Mouse (Mus musculus) heart, embryonic 10.5 days (tissue): Measurements from ENCODE around the gene Nsfl1c. TPM values are rescaled to one million over a fixed set of nuclear protein-coding genes. Genes with fewer than 3 reads are reported as not detected.

Experiments
- polyA plus RNA-seq: library from polyadenylated mRNA; unstranded; fragments of >200 nt; fragmentation: Nextera tagmentation; extraction: Ambion mirVana; gene quantifications from 2 replicates; pipeline ENCODE4 v1.2.1, GENCODE M21; 2016

Gene Nsfl1c
- polyA plus RNA-seq, 1 experiment from 2014 or later, result 247 TPM

Other genes starting within 250 kb of the Nsfl1c start
- not detected in 2 replicates for gene 4921509C19Rik, start 18.0 kb upstream of the Nsfl1c start, polyA plus RNA-seq
- 933 and 973 TPM in 2 replicates for gene Fkbp1a, start 48.3 kb downstream of the Nsfl1c start, polyA plus RNA-seq
- gene Sdcbp2, start 78.4 kb downstream of the Nsfl1c start, polyA plus RNA-seq, result 1.00 and 1.1 TPM in 2 replicates
- gene Snph, start 138.4 kb downstream of the Nsfl1c start, polyA plus RNA-seq, result 0.30 and 0.83 TPM in 2 replicates
- not detected in 2 replicates for gene Rad21l, start 174.4 kb downstream of the Nsfl1c start, polyA plus RNA-seq
- 1.2 and 2.1 TPM in 2 replicates for gene Tmem74b, start 207.8 kb downstream of the Nsfl1c start, polyA plus RNA-seq